Mouse (Mus musculus) cerebellum, postnatal 10 days (tissue): ENCODE data around the gene Faim2.

Source experiments
- DNase-seq, 2 experiments: peaks; one replicate each; pipeline ENCODE4 v3.0.0; 2021; ENCODE audit warnings: mixed read lengths in 2 of 2

Faim2 gene

GRCm38 (mm10) chr15:99505324-99506095, 22.5 kb downstream of the Faim2 start:
- no peak for DNase-seq

- no peak for DNase-seq
Observed at GRCm38 (mm10) chr15:99503256-99503655, 24.7 kb downstream of the Faim2 start.

- DNase-seq = peak in 1 of 2 experiments; percentile 40
Observed at GRCm38 (mm10) chr15:99502311-99502831, 25.6 kb downstream of the Faim2 start.

- DNase-seq = peak in 1 of 2 experiments; percentile 43
Observed at GRCm38 (mm10) chr15:99501292-99502260, 26.4 kb downstream of the Faim2 start.

GRCm38 (mm10) chr15:99500320-99500719, 27.6 kb downstream of the Faim2 start:
- no peak for DNase-seq

- peak; percentile 43 to 61 for DNase-seq
Observed at GRCm38 (mm10) chr15:99499726-99500125, 28.2 kb downstream of the Faim2 start.

GRCm38 (mm10) chr15:99498781-99499180, 29.2 kb downstream of the Faim2 start:
- DNase-seq = peak in 1 of 2 experiments; percentile 37

- no peak for DNase-seq
Observed at GRCm38 (mm10) chr15:99498356-99498755, 29.6 kb downstream of the Faim2 start.

- peak; percentile 88 to 90 for DNase-seq
Observed at GRCm38 (mm10) chr15:99497527-99498242, 30.3 kb downstream of the Faim2 start.

- DNase-seq = peak; percentile 82 to 86
Observed at GRCm38 (mm10) chr15:99497061-99497460, 30.9 kb downstream of the Faim2 start.

- DNase-seq = no peak
Observed at GRCm38 (mm10) chr15:99484745-99485144, 43.2 kb downstream of the Faim2 start.

GRCm38 (mm10) chr15:99475814-99476213, 52.2 kb downstream of the Faim2 start:
- DNase-seq = no peak

- peak; percentile 95 to 96 for DNase-seq
Observed at GRCm38 (mm10) chr15:99474576-99474926, 53.4 kb downstream of the Faim2 start, which contains the start of gene Bcdin3d. TSS of gene Bcdin3d (minus strand) at chr15:99474730.

GRCm38 (mm10) chr15:99473801-99474575, 54.0 kb downstream of the Faim2 start:
- peak; percentile 76 to 77 for DNase-seq

- no peak for DNase-seq
Observed at GRCm38 (mm10) chr15:99472972-99473371, 55.0 kb downstream of the Faim2 start.

GRCm38 (mm10) chr15:99471677-99472063, 56.3 kb downstream of the Faim2 start:
- DNase-seq = no peak

- peak; percentile 81 to 86 for DNase-seq
Observed at GRCm38 (mm10) chr15:99470971-99471676, 56.8 kb downstream of the Faim2 start.

- DNase-seq = peak; percentile 82 to 83
Observed at GRCm38 (mm10) chr15:99470224-99470761, 57.7 kb downstream of the Faim2 start.

- peak; percentile 42 to 54 for DNase-seq
Observed at GRCm38 (mm10) chr15:99469736-99470135, 58.2 kb downstream of the Faim2 start.

- DNase-seq = peak; percentile 92 to 95
Observed at GRCm38 (mm10) chr15:99469067-99469466, 58.9 kb downstream of the Faim2 start.

- DNase-seq = no peak
Observed at GRCm38 (mm10) chr15:99463194-99463593, 64.8 kb downstream of the Faim2 start.
